Mouse (Mus musculus): ENCODE data around the gene Alg12.
"Not testable (repeated sequence)": the region's sequence is repeated elsewhere in the genome, so short reads cannot be mapped to it uniquely, and the experiment has no call there.

Alg12 gene

GRCm38 (mm10) chr15:88792140-88792850, 26.8 kb downstream of the Alg12 start:
- DNase-seq (ENCODE audit: low read depth, low spot score), result no peak

GRCm38 (mm10) chr15:88774630-88775029, 44.5 kb downstream of the Alg12 start:
- DNase-seq (ENCODE audit: low read depth, low spot score), result not testable (repeated sequence)

- DNase-seq (ENCODE audit: low read depth, low spot score), result no peak
Measured at GRCm38 (mm10) chr15:88768537-88768936, 50.6 kb downstream of the Alg12 start.

GRCm38 (mm10) chr15:88766139-88766538, 53.0 kb downstream of the Alg12 start:
- DNase-seq (ENCODE audit: low read depth, low spot score), result not testable (repeated sequence)

- no peak for DNase-seq (ENCODE audit: low read depth, low spot score)
Measured at GRCm38 (mm10) chr15:88761551-88761950, 57.6 kb downstream of the Alg12 start.

- DNase-seq (ENCODE audit: low read depth, low spot score), result no peak
Measured at GRCm38 (mm10) chr15:88758061-88758460, 61.1 kb downstream of the Alg12 start.

GRCm38 (mm10) chr15:88755761-88756160, 63.4 kb downstream of the Alg12 start:
- no peak for DNase-seq (ENCODE audit: low read depth, low spot score)
